Mouse (Mus musculus) olfactory bulb, adult 2 months (tissue): ENCODE data around the gene Psmd11.

Source experiments
- CTCF ChIP-seq: fragments of 200-500 bp; IDR thresholded peaks from 2 replicates; pipeline ENCODE4 v1.5.1; 2012; ENCODE audit warnings: low read depth, mild to moderate bottlenecking, low read length, moderate library complexity; ENCODE audit not compliant: insufficient read depth
- POLR2A ChIP-seq: fragments of 200-500 bp; IDR thresholded peaks from 2 replicates; pipeline ENCODE4 v1.6.1; 2012; ENCODE audit warnings: mild to moderate bottlenecking, low read depth, low read length, moderate library complexity; ENCODE audit not compliant: insufficient read depth

GRCm38 (mm10) chr11:80512313-80513056 lies 84.1 kb downstream of the Psmd11 start:
- TF ChIP-seq CTCF (no peak), POLR2A (no peak)
